In genomic region chr12:5552607-5553006, GRCm38 (mm10) we compare ENCODE assay signal across 17 mouse cellular contexts.
"Had no signal": no experiment of that assay in that cellular context is flagged by ENCODE, and none has a peak within 500 bp of the region (broad histone marks: within the 10 kb centered on the region; RNA-seq: fewer than 3 reads in every experiment).

No protein-coding gene starts in this region.

- ATAC-seq: liver, embryonic 12.5 days had no signal

- H3K9ac ChIP-seq: liver, embryonic 12.5 days; liver, embryonic 15.5 days; lung, embryonic 15.5 days; neural tube, embryonic 12.5 days had no signal

- H3K27me3 ChIP-seq: liver, embryonic 12.5 days; liver, embryonic 15.5 days; lung, embryonic 15.5 days; neural tube, embryonic 12.5 days had no signal

- DNase-seq: kidney, adult 18-20 months; kidney, adult 9 months; kidney, postnatal 14 days; left cerebral cortex, postnatal 4 days; liver; lung, adult 18-20 months; lung, postnatal 14 days; lung, postnatal 4 days; midbrain, embryonic 14.5 days; retina, postnatal 1 day; thymus, adult 18-20 months; thymus, postnatal 36 days had no signal

- H3K27ac ChIP-seq: liver, embryonic 12.5 days; liver, embryonic 15.5 days; lung, embryonic 15.5 days; neural tube, embryonic 12.5 days had no signal

- H3K4me1 ChIP-seq: liver, embryonic 12.5 days; liver, embryonic 15.5 days; lung, embryonic 15.5 days; neural tube, embryonic 12.5 days had no signal

- H3K9me3 ChIP-seq: liver, embryonic 12.5 days; liver, embryonic 15.5 days; lung, embryonic 15.5 days; neural tube, embryonic 12.5 days had no signal

- H3K4me2 ChIP-seq: liver, embryonic 12.5 days; liver, embryonic 15.5 days; lung, embryonic 15.5 days; midbrain, embryonic 11.5 days; neural tube, embryonic 12.5 days had no signal

- H3K36me3 ChIP-seq: liver, embryonic 12.5 days; liver, embryonic 15.5 days; lung, embryonic 15.5 days; neural tube, embryonic 12.5 days had no signal

- H3K4me3 ChIP-seq: liver, embryonic 12.5 days; liver, embryonic 15.5 days; lung, embryonic 15.5 days; neural tube, embryonic 12.5 days had no signal
